Mouse (Mus musculus) adrenal gland, adult 2 months (tissue): ENCODE data around the gene Baiap2. TPM values are rescaled to one million over a fixed set of nuclear protein-coding genes. Genes with fewer than 3 reads are reported as not detected.
A peak's percentile ranks its signal among the peaks of the same experiment; 100 is the strongest.

ENCODE experiments used
- DNase-seq: peaks from one replicate; pipeline ENCODE4 v3.0.0; 2021
- long read RNA-seq: library from polyadenylated mRNA; stranded (forward); transcript quantifications from one replicate; pipeline ENCODE4 v2.0.0, GENCODE M21; 2021
- polyA plus RNA-seq: library from polyadenylated mRNA; depleted of rRNA; stranded (reverse); fragments of >200 nt; gene quantifications from 2 replicates; pipeline ENCODE4 v1.2.3, GENCODE M21; 2012; rRNA removed
- total RNA-seq, 2 experiments: library from RNA; stranded (reverse); gene quantifications; 2 replicates each; pipeline ENCODE4 v1.2.3; 2021

Gene Baiap2
- 10 to 100 TPM; 17.0 to 23.2 TPM for total RNA-seq
- 42.3 and 46.7 TPM in 2 replicates for polyA plus RNA-seq
- long read RNA-seq, full-length matches to known transcripts, result 24 of 30 reads
- long read RNA-seq, partial matches to known transcripts, result 2 of 30 reads
- long read RNA-seq, other reads (novel, unspliced or antisense), result 4 of 30 reads

DNA sequence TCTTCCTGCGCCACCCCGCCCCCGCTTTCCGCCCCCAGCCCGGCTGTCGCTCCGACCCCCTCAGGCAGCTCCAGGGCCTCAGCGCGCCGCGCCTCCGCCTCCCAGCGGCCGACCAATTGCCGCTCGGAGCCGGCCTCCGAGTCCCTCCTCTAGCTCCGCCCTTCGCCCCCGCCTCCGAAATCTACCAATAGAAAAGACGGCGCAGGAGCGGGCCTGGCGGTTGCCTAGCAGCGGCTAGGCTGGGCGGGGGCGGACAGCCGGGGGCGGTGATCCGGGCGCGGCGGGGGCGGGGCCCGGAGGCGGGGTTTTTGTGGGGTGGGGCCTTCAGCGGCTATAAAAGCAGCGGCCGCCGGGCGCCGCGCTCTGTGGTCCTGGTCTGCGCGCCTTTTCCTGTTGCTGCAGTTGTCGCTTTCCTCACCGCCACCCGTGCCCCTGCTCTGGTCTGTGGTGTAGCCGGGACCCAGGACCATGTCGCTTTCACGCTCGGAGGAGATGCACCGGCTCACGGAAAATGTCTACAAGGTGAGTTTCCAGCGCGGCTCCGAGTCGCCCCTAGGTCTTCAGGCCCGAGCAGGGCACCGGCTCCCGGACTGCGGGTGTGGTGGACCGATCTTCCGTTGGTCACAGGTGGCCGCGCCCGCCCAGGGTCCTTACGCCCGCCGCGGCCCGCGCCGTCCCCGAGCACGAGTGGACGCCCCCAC is at the start of gene Baiap2:
Baiap2 (plus strand) TSS at position 37 of the 701 bp plus-strand sequence.
- DNase-seq, result peak; percentile 99

DNA sequence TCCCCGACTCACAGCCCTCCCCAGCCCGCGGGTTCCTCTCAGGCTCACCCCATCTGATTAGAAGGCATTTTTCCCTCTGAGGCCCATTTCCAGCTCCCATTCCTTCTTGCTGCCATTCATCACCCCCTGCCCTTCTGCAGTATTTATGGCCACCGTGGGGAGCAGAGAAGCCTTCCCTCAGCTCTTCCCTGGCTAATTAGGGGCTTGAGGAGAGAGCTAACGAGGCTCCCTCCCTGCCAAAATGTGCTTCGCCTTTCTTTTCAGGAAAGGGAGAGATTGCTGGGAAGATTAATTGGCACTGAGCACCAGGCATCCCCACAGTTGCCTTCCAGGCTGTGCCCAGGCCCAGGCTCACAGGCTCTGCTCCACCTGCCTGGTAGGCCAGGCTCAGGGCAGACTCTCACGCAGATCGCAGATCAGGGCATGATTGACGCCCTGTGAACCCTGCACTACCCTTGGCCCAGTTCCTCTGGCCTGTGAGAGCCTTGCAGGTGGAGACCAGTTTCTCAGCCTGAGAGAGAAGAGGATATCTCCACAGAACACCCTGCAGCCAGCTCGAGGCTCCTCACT is 48.8 kb upstream of the Baiap2 start:
- DNase-seq, result no peak

DNA sequence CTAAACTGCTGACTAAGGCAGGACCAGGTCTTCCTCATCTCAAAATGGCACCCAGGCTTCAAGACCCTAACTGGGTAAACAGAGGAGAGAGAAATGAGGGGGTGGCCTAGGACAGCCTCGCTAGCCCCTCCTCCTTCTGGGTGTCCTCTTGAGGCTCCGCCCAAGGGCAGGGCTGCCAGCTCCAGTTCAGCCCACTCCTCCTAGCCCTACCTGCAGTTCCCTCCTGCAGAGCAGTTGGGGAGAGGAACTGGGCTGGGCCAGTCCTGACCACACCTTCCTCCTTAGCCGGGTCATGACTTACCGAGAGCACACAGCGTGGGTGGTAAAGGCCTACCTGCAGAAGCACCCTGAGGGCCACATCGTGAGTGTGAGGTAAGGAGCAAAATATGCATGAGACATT is 47.9 kb upstream of the Baiap2 start:
- no peak for DNase-seq

DNA sequence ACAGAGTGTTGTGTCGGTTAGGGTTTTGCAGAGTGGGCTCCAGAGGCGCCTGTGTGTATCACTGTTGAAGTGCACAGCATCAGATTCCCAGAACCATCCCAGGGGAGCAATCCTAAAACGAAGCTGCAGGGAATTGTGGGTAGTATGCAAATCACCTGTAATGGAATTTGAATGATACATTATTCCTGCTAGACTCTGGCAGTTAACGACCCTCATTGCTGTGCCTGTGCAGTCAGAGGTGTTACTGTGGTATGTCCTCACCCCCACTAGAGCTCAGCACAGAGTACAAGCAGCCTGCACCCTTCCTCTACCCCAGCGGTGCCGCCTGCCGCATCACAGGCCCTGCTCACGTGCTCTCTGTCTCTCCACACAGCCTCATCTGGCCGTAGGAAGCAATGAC is 45.5 kb upstream of the Baiap2 start:
- no peak for DNase-seq

DNA sequence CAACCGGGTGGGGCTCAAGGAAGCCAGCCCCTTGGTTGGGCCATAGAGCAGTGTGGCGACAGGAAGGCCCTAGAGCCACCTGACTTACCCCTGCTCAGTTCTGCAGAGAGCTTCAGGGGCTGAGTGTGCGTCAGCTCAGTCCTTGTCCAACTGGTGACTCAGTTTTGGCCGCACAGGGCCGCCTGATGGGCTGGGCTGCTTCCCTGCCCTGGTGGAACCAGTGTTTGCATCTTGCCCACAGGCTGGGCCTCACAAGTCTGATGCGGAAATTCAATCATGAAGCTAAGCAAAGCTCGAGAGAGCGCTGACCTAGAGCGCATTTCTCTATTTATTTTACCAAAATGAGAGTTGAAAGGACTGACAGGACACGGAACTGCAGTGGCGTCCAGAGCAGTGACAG is 43.6 kb upstream of the Baiap2 start:
- peak; percentile 46 for DNase-seq

DNA sequence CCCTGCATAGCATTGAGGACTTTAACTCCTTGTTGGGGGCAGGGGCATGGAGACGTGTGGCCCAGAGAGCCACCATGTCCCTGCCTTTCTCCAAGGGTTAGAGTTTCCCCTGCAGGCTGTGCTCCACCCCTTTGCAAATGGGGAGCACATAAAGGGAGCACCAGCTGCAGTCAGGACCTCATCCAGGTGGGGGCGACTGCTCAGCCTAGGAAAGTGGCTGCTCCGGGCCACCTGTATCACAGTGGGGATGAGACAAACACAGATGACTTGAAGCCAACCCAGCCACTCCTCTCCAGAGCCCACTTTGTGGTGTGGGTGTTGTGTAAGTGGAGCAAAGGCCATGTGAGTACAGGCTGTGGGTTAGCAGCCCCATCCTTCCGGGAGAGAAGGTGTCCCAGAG is 41.4 kb upstream of the Baiap2 start:
- no peak for DNase-seq

DNA sequence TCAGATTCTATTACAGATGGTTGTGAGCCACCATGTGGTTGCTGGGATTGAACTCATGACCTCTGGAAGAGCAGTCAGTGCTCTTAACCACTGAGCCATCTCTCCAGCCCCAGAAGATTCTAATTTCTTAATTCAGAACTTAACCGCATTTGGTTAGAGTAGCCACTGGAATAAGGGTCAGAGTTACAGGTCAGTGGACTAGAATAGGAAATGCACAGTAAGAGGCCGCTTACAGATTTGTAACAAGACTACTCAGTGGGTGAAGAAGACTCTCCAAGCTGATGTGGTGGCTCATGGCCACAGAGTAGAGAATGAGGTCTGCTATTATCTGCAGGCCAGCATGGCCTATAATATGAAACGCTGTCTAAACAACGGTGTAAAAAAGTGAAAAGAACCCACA is 39.7 kb upstream of the Baiap2 start:
- DNase-seq, result no peak

DNA sequence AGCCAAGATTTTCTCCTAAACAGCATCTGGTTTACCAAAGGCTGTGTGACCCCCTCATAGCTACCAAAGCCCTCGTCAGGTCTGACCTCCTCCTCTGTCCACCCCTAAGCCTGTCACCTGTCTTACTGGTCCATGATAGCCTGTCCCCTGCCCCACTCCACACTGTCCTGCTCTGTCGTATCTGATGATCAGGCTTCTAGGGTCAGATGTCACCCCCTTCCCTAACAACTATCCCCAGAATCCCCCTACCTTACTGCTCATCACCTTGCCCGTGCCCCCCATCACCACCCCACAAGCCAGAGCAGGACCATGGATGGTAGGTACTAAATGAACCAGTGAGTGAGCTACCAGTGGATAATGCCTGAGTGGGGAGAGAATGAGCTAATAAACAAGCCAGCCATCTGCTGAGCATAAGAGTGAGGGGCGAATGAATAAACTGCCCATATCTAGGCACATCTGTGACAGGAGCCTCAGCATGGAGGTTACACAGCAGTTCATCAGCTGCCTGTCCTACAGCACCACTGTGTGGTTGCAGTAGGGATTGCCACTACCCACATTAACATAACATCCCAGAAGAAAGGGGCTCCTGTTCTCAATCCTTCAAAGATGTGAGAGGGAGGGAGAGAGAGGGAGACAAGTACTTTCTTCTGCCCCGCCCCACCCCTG is 37.8 kb upstream of the Baiap2 start:
- peak; percentile 60 for DNase-seq

DNA sequence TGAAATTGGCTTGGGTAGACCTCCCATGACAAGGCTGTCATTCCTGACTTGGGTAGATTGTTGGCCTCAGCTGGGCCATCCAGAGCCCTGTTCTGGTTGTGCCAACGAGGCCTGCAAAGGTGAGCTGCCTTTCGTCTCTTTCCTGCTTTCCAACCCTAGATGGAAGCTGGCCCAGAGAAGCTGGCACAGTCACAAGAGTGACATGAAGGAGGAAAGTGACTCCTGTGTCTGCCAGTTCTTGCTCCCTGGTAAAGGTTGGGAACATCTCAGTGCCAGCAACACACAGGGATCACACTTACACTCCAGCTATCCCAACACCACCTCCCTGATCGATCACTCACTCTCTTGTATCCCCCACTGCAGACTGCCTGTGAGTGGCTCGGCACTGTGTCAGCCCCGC is 36.8 kb upstream of the Baiap2 start:
- no peak for DNase-seq

DNA sequence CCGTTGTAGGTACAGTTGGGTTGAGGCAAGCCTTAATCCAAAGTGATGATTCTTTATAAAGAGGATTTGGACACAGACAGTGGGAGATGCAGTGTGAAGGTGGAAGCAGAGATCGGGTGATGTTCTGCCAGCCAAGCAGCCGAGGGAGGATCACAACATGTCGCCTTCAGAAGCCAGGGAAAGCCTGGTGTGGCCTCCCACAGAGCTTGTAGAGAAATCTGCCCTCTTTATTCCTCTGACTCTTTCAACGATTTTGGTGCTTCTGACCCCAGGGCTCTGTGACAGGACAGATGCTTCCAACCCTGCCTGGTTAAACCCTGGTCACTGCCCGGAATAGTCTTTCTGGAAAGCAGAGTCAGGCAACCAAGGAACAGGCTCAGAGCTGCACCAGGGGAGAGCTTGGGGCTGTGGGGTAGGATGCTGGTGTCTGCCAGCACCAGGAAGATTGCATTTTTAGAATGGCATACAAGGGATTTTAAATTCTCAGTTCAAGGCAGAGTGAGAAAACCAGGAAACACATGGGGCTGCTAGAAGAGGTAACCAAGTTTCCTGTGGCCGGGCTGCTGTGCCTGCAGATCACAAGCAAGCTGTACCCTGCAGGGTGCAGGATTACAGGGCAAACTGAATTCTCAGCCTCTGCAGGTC is 35.4 kb upstream of the Baiap2 start:
- DNase-seq, result no peak

DNA sequence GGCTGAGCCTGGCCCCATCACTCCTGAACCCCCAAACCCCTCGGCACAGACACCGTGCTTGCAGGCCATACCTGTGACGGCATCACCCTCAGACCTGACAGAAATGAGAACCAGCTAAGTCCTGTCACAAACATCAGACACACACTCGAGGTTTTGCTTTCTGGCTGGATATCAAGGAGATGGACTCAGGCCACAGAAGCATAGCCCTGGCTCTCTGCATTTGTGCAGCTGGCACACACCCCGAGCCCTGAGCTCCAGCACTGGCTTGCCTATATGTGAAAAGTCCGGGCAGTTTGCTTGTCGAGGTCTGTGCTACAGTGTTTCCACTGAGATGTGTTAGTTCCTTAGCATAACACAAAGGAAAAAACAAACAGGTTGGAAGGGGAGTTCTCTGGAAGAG is 34.9 kb upstream of the Baiap2 start:
- no peak for DNase-seq

DNA sequence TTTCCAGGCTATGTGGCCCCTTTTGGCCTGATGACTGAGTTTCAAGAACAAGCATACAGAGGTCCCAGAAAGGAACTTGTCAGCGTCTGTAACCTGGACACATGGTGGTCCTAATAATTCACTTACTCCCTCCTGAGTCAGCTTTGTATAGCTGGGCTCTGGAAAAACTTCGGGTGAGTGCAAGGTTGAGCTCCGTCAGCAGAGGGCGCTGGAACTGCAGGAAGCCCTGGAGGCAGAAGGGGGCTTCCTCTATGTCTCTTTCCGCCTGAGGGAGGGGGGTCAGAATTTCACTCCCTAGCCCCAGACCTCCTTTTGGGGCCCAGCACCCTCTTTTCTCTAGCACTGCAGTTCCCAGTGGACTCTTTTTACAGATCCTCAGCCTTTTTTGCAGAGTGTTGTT is 33.1 kb upstream of the Baiap2 start:
- peak; percentile 72 for DNase-seq

DNA sequence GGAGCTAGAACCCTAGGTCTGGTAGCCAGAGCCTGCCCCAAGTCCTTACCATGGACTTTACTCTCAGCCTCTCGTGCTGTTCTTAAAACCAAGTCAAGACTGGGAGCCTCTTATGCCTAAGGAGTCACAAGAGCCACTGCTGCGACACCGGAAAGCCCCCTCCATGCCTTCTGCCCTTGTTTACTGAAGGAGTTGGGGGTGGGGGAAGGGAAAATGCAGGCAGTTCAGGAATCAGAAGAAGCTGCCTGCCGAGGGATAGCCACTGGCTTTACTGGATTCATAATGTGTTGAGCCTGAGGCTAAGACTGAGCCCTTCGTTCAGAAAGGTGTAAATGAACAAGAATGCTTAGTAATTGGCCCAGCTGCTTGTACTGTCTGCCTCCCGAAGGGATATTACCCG is 29.7 kb upstream of the Baiap2 start:
- DNase-seq, result no peak

DNA sequence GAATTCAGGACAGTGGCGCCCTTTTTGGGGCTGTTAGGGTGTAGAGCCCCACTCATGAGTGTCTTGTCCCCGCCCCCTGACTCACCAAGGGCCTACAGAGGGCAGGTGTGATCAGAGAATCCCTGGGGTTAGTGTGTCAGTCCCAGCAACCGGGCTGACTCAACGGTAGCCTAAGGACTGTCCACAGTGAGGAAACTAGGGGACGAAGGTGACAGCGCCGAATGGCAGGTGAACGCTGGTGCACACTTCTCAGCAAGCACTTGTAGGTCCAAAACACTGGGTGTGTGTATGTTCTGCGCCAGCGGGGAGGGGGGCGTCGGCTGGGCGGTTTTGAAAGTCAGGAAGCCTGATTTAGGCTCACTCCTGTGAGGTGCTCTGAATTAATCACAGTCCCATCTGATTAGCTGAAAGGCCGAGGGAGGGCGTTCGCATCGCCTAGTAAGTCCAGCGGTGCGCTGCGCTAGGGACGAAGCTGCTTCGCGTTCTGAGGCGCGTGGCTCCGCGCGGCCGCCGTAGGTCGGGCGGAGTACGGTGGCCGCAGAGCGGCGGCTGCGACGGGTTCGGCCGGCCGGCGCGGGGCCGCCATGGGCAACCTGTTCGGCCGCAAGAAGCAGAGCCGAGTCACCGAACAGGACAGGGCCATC is 29.1 kb upstream of the Baiap2 start, which contains the start of gene Chmp6:
Chmp6 (plus strand) TSS at position 151 of the 644 bp plus-strand sequence.
- DNase-seq, result peak; percentile 94

DNA sequence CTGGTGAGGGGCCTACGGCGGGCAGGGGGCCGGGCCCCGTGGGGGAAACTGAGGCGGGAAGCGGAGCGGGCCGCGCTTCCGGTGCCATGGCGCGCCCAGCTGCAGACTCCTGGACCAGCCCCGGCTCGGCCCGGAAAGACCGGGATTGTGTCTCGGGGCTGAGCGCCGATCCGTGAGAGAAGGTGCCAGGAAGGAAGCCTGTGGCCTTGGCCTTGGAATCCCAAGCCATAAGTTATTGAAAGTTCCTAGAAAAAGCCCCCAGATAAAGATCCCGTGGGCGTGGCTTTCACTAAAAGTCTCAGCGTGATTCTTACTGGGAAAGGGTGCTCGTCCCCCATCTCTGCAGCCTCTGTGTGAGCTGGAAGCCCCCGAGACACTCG is 28.6 kb upstream of the Baiap2 start:
- DNase-seq, result no peak

DNA sequence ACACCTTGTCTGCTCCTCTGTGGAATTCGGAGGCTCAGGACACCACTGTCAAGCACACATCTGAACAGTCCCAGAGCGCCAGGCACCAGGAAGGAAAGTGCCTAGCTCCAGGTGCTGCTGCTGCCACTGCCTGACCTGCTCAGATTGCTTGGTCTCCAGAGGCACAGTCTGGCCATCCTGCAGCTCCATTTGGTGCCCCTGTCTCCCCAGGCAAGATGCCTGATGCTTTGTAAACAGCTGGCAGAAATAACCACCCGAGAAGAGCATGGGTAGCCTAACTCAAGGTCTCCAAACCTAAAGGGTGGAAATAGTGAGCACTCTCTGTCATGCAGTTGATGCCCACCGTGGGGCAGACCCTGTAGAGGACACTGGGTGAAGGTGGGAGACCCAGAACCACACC is 28.2 kb upstream of the Baiap2 start:
- no peak for DNase-seq

DNA sequence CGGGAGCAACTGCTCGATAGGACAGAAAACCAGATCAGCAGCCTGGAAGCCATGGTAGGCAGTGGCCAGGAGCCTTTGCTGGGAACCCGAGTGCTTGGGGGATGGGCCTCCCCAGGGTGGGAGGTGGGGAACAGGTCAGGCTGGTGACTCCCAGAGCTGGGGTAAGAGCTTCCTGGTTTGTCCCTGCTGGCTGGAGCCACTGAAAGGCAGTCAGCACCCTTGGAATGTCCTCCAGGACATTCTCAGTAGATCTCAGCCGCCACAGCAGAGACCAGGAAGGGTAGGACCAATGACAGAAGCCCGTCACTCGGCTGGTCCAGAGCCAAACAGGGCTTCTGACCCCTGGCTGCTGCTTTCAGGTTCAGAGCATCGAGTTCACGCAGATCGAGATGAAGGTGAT is 26.9 kb upstream of the Baiap2 start:
- DNase-seq, result no peak

DNA sequence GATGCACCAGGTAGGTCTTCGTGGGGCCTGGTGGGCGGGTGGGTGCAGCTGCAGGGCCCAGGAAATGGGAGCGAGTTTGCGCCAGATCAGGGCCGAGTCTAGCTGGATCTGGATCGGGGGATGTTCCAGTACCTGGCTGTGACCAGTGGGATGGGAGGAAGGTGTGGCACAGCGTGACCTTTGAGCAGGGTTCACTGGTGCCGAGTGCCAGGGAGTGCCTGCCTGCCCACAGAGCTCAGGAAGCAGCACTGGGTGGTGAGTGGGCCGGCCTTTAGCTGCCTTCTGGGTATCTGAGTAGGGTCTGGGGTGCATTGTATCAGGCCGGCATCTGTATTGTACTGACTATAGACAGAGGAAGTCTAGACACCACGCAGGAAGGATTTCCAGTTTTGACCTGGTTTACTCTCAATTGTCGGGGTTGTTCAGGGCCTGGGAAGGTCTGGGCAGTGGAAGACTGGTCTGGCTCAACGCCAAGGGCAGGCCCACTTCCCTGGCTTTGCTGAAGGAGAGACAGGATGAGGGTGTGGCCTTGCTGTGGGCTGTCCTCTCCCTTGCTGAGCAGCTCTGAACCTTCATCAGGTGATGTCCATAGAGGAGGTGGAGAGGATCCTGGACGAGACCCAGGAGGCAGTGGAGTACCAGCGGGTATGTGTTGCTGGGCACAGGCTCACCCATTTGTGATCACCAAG is 26.3 kb upstream of the Baiap2 start:
- peak; percentile 72 for DNase-seq

DNA sequence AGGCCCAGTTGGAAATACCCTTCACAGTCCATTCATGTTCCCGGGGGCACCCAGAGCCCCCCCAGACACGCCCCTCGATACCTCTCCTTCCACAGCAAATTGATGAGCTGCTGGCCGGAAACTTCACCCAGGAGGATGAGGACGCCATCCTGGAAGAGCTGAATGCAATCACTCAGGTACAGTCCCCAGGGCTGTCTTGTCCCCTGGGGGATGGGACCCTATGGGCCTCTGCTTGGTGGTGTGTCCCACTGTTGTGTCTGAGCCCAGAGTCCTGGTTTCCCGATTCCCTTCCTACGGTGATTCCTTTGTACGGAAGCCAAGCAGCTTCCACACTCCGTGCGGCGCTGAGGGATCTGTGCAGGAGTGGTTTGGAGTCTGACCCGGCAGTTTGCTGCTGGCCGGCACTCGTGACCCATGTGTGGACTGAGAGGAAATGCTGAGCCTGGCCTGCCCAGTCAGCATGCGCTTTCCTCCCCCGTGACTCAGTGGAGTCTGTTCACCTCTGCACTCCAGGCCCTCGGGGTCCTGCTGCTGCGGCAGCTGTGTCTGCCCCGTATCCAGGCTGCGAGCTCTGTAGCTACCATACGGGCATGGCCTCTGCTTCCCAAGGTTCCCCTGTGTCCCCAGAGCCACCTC is 25.6 kb upstream of the Baiap2 start:
- no peak for DNase-seq

DNA sequence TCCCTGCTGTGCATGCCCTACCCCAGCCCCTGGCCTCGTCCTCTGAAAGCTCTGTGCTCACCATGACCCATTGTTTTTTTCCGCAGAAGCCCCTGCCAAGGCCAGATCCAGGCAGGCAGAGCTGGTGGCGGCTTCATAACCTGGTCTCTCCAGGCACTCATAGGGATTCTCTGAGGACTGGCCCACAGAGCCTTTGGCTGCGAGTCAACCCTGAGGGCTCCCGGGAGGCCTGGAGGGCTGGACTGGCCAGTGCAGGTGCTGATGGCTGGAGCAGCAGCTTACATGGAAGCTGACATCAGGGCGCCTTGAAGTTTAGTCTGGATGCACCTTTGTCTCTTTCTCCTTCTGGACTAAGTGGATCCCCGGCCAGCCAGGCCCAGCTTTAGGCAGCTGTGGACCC is 24.0 kb upstream of the Baiap2 start:
- DNase-seq, result no peak

DNA sequence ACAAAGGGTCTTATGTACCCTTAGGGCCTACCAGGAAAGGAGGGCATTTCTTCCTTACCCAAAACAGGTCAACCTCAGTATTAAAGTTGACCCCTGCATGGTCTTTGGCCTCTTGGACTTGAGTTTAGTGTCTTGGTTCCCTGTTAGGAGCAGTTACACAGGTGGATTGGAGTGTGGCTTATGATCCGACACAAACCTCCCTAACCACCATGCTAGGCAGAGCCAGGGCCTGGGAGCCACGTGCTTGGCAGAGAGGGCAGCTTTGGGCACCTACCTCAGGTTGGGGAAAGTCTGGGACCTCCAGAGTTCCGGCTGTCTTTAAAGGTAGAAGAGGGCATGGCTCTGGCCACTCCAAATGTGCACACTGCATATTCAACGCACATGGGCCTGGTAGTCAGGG is 23.1 kb upstream of the Baiap2 start:
- no peak for DNase-seq
